Mouse (Mus musculus) kidney, postnatal 0 days (tissue): ENCODE measurements at regions not wholly inside any gene's neighbourhood (a gene's known extent, or its start where the extent isn't known, plus 50 kb on each side); places are given as distances from the start of the nearest gene placed in this dataset.

Source experiments
- ATAC-seq: fragments of 200-750 bp; cut with Nextera tagmentation; replicated peaks from 2 replicates; pipeline ENCODE4 v1.8.0; 2017; ENCODE audit warnings: low read depth, moderate number of reproducible peaks, moderate TSS enrichment, moderate library complexity; ENCODE audit not compliant: low FRiP score
- DNase-seq: peaks from one replicate; pipeline ENCODE4 v3.0.0-alpha.2; 2016; ENCODE audit warnings: low spot score
- H3K27ac ChIP-seq: fragments of 300-500 bp; sonication (generic); 2 replicates; pipeline ENCODE4 v1.5.1; 2014; ENCODE audit warnings: mild to moderate bottlenecking
- H3K27me3 ChIP-seq: fragments of 300-500 bp; sonication (generic); 2 replicates; pipeline ENCODE4 v1.6.1; 2014; ENCODE audit warnings: low read length, mixed read lengths; ENCODE audit not compliant: insufficient read depth
- H3K36me3 ChIP-seq: fragments of 300-500 bp; sonication (generic); 2 replicates; pipeline ENCODE4 v1.6.1; 2014; ENCODE audit warnings: low read length, mixed read lengths; ENCODE audit not compliant: insufficient read depth
- H3K4me1 ChIP-seq: fragments of 300-500 bp; sonication (generic); replicated peaks from 2 replicates; pipeline ENCODE4 v1.6.1; 2014; ENCODE audit warnings: antibody characterized with exemption, low read length, mixed read lengths; ENCODE audit not compliant: insufficient read depth
- H3K4me2 ChIP-seq: fragments of 300-500 bp; sonication (generic); 2 replicates; pipeline ENCODE4 v1.6.1; 2014; ENCODE audit warnings: mild to moderate bottlenecking, low read length, moderate library complexity, mixed read lengths
- H3K4me3 ChIP-seq: fragments of 300-500 bp; sonication (generic); replicated peaks from 2 replicates; pipeline ENCODE4 v1.5.1; 2014; ENCODE audit warnings: low read depth, low read length
- H3K9ac ChIP-seq: fragments of 300-500 bp; sonication (generic); 2 replicates; pipeline ENCODE4 v1.6.1; 2014; ENCODE audit warnings: low read depth, low read length
- H3K9me3 ChIP-seq: fragments of 300-500 bp; sonication (generic); replicated peaks from 2 replicates; pipeline ENCODE4 v1.6.1; 2016; ENCODE audit warnings: low read length, inconsistent platforms, mixed read lengths
- CTCF ChIP-seq: IDR thresholded peaks from 2 replicates; pipeline ENCODE4 v1.5.1; 2016; ENCODE audit warnings: antibody characterized with exemption, low read depth, mild to moderate bottlenecking, moderate library complexity
- WGBS: fragments of 180-500 bp; shearing (Covaris S2); extraction: QIAGEN DNeasy Blood & Tissue Kit; methylation state at CpG from one replicate; pipeline ENCODE4 v1.1.7; 2014; 5-methylcytosine and 5-hydroxymethylcytosine counted together

DNA sequence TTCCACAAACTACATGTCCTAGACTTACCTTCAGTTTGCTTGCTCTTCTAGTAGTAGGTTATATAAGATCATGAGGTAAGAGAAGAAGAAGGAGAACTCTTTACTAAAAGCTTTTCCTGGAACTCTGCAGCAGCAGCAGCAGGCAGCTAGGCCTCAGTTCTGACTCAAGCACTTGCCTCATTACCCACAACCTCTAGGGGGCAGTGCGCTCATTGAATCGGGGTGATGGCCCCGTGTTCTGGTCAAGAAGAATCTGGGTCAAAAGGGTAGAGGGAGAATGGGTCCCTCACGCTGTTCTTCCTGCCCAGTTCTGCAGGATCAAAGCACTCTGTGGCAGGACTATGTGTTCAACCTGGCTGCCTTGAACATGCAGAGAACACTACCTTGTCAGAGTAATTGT lies 109.9 kb upstream of the Otud4 start:
- Histone ChIP-seq H3K9ac (no peak overlapping the region), H3K27me3 (no peaks in the 10 kb centered on the region), H3K4me2 (no peak overlapping the region), H3K36me3 (no peaks in the 10 kb centered on the region), H3K27ac (no peak overlapping the region), H3K9me3 (no peaks in the 10 kb centered on the region), H3K4me3 (no peak overlapping the region), H3K4me1 (no peaks in the 10 kb centered on the region)
- no peak for DNase-seq
- WGBS = 34% methylated on average over 4 of the region's 4 CpGs
- no peak for ATAC-seq
- peak; percentile 40; the same call in 1 of the 2 replicates for TF ChIP-seq CTCF

DNA sequence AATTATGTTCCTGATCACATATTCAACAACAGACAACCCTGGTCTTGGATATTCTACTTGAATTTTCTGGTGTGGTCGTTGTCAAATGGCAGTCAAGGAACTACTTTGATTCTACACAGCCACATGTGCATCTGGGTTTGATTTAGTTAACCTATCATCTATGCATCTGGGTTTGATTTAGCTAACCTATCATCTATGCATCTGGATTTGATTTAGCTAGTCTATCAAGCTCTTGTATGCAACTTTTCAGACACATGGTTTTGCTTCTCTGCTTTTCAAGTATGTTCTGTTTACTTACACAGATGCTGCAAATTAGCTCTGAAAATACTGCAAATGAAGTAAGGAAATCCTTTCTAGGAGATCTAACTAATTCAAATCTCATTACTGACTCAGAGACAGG lies 117.4 kb upstream of the Otud4 start:
- DNase-seq (no peak), ATAC-seq (no peak)
- WGBS = 79% methylated on average over 1 of the region's 1 CpGs
- no peaks in the 10 kb centered on the region for H3K9me3 ChIP-seq
- H3K9ac ChIP-seq = no peak overlapping the region
- no peak overlapping the region for H3K4me3 ChIP-seq
- H3K27me3 ChIP-seq = no peaks in the 10 kb centered on the region
- no peaks in the 10 kb centered on the region for H3K36me3 ChIP-seq
- H3K27ac ChIP-seq = no peak overlapping the region
- no peak for TF ChIP-seq CTCF
- no peaks in the 10 kb centered on the region for H3K4me1 ChIP-seq
- H3K4me2 ChIP-seq = no peak overlapping the region

DNA sequence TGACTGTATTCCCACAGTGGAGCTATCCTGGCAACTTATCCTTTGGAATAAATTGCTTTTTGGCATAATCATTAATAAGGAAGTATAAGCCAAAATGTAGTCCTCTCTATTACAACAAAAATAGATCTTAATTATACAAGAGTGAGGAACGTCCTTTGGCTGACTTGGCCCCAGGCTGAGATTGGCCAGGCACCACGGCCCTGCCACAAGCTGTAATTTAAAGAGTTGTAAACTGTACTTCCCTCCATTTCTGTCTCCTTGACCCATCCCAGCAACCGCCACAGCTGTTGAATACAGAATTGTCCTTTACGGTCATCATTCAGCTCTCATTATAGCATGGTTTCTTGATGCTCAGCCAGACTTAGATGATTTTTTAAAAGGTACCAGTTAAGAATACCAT lies 119.6 kb upstream of the Smad1 start:
- no peak for TF ChIP-seq CTCF

DNA sequence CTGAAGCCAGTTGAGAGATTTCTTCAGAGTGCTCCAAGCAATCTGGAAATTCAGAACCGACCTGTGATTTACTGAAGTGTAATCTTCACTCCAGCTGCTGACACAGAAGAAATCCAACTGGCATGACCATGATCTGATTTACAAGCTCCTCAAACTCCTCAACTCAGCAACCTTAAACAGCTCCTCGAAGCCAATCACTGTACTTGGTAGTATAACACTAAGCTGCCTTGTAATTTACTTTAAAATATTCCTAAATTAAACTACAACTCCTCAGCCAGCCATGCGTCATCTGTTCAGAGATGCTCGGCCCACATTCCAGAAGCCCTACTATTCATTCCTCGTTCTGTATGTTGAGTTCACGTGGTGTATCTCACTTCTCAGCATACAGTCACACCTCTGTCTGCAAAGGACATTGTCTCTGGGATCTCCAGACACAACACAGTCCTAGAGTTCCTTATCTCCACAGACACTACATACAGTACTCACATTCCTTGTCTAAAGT lies 116.0 kb upstream of the Smad1 start:
- Histone ChIP-seq H3K9me3 (no peaks in the 10 kb centered on the region), H3K4me3 (no peak overlapping the region), H3K36me3 (no peaks in the 10 kb centered on the region), H3K4me1 (no peaks in the 10 kb centered on the region), H3K27me3 (no peaks in the 10 kb centered on the region), H3K4me2 (no peak overlapping the region), H3K27ac (no peak overlapping the region), H3K9ac (no peak overlapping the region)
- no peak for TF ChIP-seq CTCF
- DNase-seq (no peak), ATAC-seq (no peak)
- 58% methylated on average over 6 of the region's 6 CpGs for WGBS

More for the DNA sequence above, 119.6 kb upstream of the Smad1 start:
- no peak overlapping the region for H3K4me2 ChIP-seq
- H3K4me3 ChIP-seq = no peak overlapping the region
- H3K9me3 ChIP-seq = no peaks in the 10 kb centered on the region
- no peaks in the 10 kb centered on the region for H3K4me1 ChIP-seq
- H3K27ac ChIP-seq = no peak overlapping the region
- WGBS = 51% methylated on average over 4 of the region's 4 CpGs
- no peaks in the 10 kb centered on the region for H3K36me3 ChIP-seq
- no peaks in the 10 kb centered on the region for H3K27me3 ChIP-seq
- DNase-seq (no peak), ATAC-seq (no peak)
- H3K9ac ChIP-seq = no peak overlapping the region

DNA sequence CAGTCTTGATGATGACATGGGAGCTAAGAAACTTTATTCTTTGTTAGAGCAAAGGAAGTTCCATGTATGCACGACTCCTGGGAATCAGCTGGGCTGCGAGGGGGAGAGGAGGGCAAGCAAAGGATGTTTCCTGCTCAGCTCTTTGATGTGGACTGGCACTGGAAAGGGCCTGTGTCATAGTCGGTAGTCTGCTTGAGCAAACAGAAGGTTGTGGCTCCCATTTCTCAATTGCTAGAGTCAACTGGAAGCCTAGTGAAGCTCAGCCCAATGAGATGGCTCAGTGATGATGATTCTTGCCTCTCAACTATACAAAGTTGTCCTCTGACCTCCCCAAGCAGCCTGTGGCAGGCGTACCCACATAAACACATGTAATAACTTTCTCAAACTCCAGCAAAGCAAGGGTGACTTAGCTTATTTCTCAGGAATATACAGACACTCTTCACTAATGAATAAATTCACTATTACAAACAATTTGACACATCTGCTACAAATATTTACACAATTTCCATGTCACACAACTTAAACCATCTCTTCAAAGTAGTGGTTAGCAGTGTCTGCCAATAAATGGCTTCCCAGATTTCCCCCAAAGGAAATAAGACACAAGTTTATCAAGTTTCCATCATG lies 115.4 kb upstream of the Smad1 start:
- Histone ChIP-seq H3K4me3 (no peak overlapping the region), H3K9ac (no peak overlapping the region), H3K4me2 (no peak overlapping the region), H3K36me3 (no peaks in the 10 kb centered on the region), H3K9me3 (no peaks in the 10 kb centered on the region), H3K27ac (no peak overlapping the region), H3K27me3 (no peaks in the 10 kb centered on the region), H3K4me1 (no peaks in the 10 kb centered on the region)
- DNase-seq (no peak), ATAC-seq (no peak)
- 35% methylated on average over 4 of the region's 4 CpGs for WGBS
- TF ChIP-seq CTCF = no peak

DNA sequence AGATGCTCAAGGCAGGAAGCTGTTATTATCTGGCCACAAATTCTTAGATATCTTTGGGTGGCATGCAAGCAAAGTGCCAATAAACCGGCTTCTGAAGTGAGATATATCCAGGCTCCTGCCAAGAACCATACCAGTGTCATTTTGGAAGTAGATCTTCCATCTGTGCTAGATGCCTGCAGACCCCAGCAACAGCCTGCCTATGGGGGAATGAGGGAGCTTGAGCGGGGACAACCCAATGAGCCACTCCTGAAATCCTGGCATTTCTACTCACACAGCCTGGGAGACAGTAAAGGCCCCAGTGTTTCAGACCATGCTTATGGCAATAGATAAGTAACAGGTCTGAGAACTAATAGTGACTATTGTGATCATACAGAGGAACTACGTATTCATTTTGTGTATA lies 109.3 kb upstream of the Smad1 start:
- 92% methylated on average over 3 of the region's 3 CpGs for WGBS
- H3K27ac ChIP-seq = no peak overlapping the region
- no peak for DNase-seq
- no peak for ATAC-seq
- no peak overlapping the region for H3K4me3 ChIP-seq
- no peak for TF ChIP-seq CTCF
- no peaks in the 10 kb centered on the region for H3K36me3 ChIP-seq
- H3K27me3 ChIP-seq = no peaks in the 10 kb centered on the region
- H3K9ac ChIP-seq = no peak overlapping the region
- no peaks in the 10 kb centered on the region for H3K4me1 ChIP-seq
- no peaks in the 10 kb centered on the region for H3K9me3 ChIP-seq
- H3K4me2 ChIP-seq = no peak overlapping the region

DNA sequence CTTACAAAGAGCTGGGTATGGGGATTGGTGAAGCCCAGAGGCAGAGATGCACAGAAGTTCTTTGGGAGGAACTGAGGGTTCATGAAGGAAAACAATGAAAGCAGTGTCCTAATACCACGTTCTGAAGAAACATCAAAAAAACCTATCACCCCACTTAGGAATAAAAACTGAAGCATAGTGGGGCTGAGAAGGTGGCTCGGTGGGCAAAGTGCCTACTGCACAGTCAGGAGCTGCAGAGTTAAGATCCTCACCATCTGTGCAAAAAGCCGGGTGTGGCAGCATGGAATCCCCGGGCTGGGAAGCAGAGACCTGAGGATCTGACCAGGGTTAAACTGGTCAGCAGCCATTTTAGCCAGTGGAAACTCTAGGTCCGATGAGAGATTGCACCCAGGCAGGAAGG lies 106.1 kb upstream of the Smad1 start:
- H3K9me3 ChIP-seq = no peaks in the 10 kb centered on the region
- no peak for TF ChIP-seq CTCF
- H3K9ac ChIP-seq = no peak overlapping the region
- no peaks in the 10 kb centered on the region for H3K27me3 ChIP-seq
- ATAC-seq = no peak
- no peaks in the 10 kb centered on the region for H3K4me1 ChIP-seq
- H3K4me2 ChIP-seq = no peak overlapping the region
- DNase-seq = no peak
- no peaks in the 10 kb centered on the region for H3K36me3 ChIP-seq
- no peak overlapping the region for H3K4me3 ChIP-seq
- no peak overlapping the region for H3K27ac ChIP-seq
- WGBS = 78% methylated on average over 5 of the region's 5 CpGs
